Mouse (Mus musculus): ENCODE data around the gene Mindy1. TPM values are rescaled to one million over a fixed set of nuclear protein-coding genes. Genes with fewer than 3 reads are reported as not detected.

The Mindy1 gene
- total RNA-seq, 1 experiment = 48.8 TPM

GRCm38 (mm10) chr3:95298018-95298417 is 16.9 kb downstream of the Mindy1 start:
- no peaks in the 10 kb centered on the region for H3K9me3 ChIP-seq (ENCODE audit: control insufficient read depth, insufficient read depth, low read depth, low read length)
- no peak for DNase-seq (ENCODE audit: low read depth, low spot score)
- in situ Hi-C loops (cut with MboI; ENCODE audit: low sequenced_read_pairs in 2 of 2, unreplicated experiment in 2 of 2) = no loop called here
- no peak overlapping the region for H3K27ac ChIP-seq (ENCODE audit: insufficient read depth, low read depth, low read length, poor library complexity, severe bottlenecking)
- no peak overlapping the region for H3K9ac ChIP-seq (ENCODE audit: insufficient read depth, low read depth, low read length, poor library complexity, severe bottlenecking)
- H3K4me3 ChIP-seq (ENCODE audit: insufficient read depth in 1 of 2, low read depth in 1 of 2, low read length in 2 of 2, poor library complexity in 1 of 2, severe bottlenecking in 1 of 2) = no peak overlapping the region
- H3K36me3 ChIP-seq (ENCODE audit: control insufficient read depth, insufficient read depth, low read length, poor library complexity, severe bottlenecking) = peaks cover 27% of the 10 kb centered on the region
- H3K4me1 ChIP-seq (ENCODE audit: control insufficient read depth in 2 of 2, insufficient read depth in 2 of 2, low read length in 2 of 2, poor library complexity in 1 of 2) = peaks cover 0 to 24% of the 10 kb centered on the region in 2 experiments; a peak in 2 of 4 replicates
- TF ChIP-seq ZC3H11A (IDR thresholded peaks at IDR 0.05; ENCODE audit: borderline replicate concordance, low read depth, low read length) (no peak), MAFK (IDR thresholded peaks at IDR 0.05; ENCODE audit: insufficient read depth, low read depth, low read length) (no peak), ZNF384 (IDR thresholded peaks at IDR 0.05; ENCODE audit: low read depth, low read length) (no peak), HCFC1 (IDR thresholded peaks at IDR 0.05; ENCODE audit: borderline replicate concordance, insufficient read depth, low read length) (no peak)

- H3K9ac ChIP-seq (ENCODE audit: insufficient read depth, low read depth, low read length, poor library complexity, severe bottlenecking) = no peak overlapping the region
- H3K27ac ChIP-seq (ENCODE audit: insufficient read depth, low read depth, low read length, poor library complexity, severe bottlenecking) = no peak overlapping the region
- no peaks in the 10 kb centered on the region for H3K9me3 ChIP-seq (ENCODE audit: control insufficient read depth, insufficient read depth, low read depth, low read length)
- H3K4me3 ChIP-seq (ENCODE audit: insufficient read depth in 1 of 2, low read depth in 1 of 2, low read length in 2 of 2, poor library complexity in 1 of 2, severe bottlenecking in 1 of 2) = no peak overlapping the region
- no peak for TF ChIP-seq MAFK (IDR thresholded peaks at IDR 0.05; ENCODE audit: insufficient read depth, low read depth, low read length)
- TF ChIP-seq ZNF384 (IDR thresholded peaks at IDR 0.05; ENCODE audit: low read depth, low read length) = no peak
- no peak for TF ChIP-seq CHD2 (IDR thresholded peaks at IDR 0.05; ENCODE audit: low read depth, low read length)
- no peak for TF ChIP-seq ZC3H11A (IDR thresholded peaks at IDR 0.05; ENCODE audit: borderline replicate concordance, low read depth, low read length)
- no peak for TF ChIP-seq HCFC1 (IDR thresholded peaks at IDR 0.05; ENCODE audit: borderline replicate concordance, insufficient read depth, low read length)
- peaks cover 0 to 3% of the 10 kb centered on the region in 2 experiments; a peak in 1 of 4 replicates for H3K4me1 ChIP-seq (ENCODE audit: control insufficient read depth in 2 of 2, insufficient read depth in 2 of 2, low read length in 2 of 2, poor library complexity in 1 of 2)
- in situ Hi-C loops (cut with MboI; ENCODE audit: low sequenced_read_pairs in 2 of 2, unreplicated experiment in 2 of 2) = no loop called here
- no peak for DNase-seq (ENCODE audit: low read depth, low spot score)
- H3K36me3 ChIP-seq (ENCODE audit: control insufficient read depth, insufficient read depth, low read length, poor library complexity, severe bottlenecking) = peaks cover 2% of the 10 kb centered on the region; the same call in 1 of the 2 replicates
Observed at GRCm38 (mm10) chr3:95301204-95301796, 20.2 kb downstream of the Mindy1 start.

- no peak for DNase-seq (ENCODE audit: low read depth, low spot score)
- peaks cover 8% of the 10 kb centered on the region; the same call in 1 of the 2 replicates for H3K9me3 ChIP-seq (ENCODE audit: control insufficient read depth, insufficient read depth, low read depth, low read length)
- no peak overlapping the region for H3K27ac ChIP-seq (ENCODE audit: insufficient read depth, low read depth, low read length, poor library complexity, severe bottlenecking)
- H3K4me3 ChIP-seq (ENCODE audit: insufficient read depth in 1 of 2, low read depth in 1 of 2, low read length in 2 of 2, poor library complexity in 1 of 2, severe bottlenecking in 1 of 2) = no peak overlapping the region
- in situ Hi-C loops (cut with MboI; ENCODE audit: low sequenced_read_pairs in 2 of 2, unreplicated experiment in 2 of 2) = no loop called here
- no peaks in the 10 kb centered on the region for H3K4me1 ChIP-seq (ENCODE audit: control insufficient read depth in 2 of 2, insufficient read depth in 2 of 2, low read length in 2 of 2, poor library complexity in 1 of 2)
- TF ChIP-seq CHD2 (IDR thresholded peaks at IDR 0.05; ENCODE audit: low read depth, low read length) (no peak), HCFC1 (IDR thresholded peaks at IDR 0.05; ENCODE audit: borderline replicate concordance, insufficient read depth, low read length) (no peak), ZC3H11A (IDR thresholded peaks at IDR 0.05; ENCODE audit: borderline replicate concordance, low read depth, low read length) (no peak), MAFK (IDR thresholded peaks at IDR 0.05; ENCODE audit: insufficient read depth, low read depth, low read length) (no peak), ZNF384 (IDR thresholded peaks at IDR 0.05; ENCODE audit: low read depth, low read length) (no peak)
- H3K9ac ChIP-seq (ENCODE audit: insufficient read depth, low read depth, low read length, poor library complexity, severe bottlenecking) = no peak overlapping the region
- H3K36me3 ChIP-seq (ENCODE audit: control insufficient read depth, insufficient read depth, low read length, poor library complexity, severe bottlenecking) = no peaks in the 10 kb centered on the region
Observed at GRCm38 (mm10) chr3:95306244-95306643, 25.1 kb downstream of the Mindy1 start.

- H3K27ac ChIP-seq (ENCODE audit: insufficient read depth, low read depth, low read length, poor library complexity, severe bottlenecking) = no peak within 1 kb of the TSS; the same call in 1 of the 2 replicates
- no peaks in the 10 kb centered on the region for H3K36me3 ChIP-seq (ENCODE audit: control insufficient read depth, insufficient read depth, low read length, poor library complexity, severe bottlenecking)
- no peak for DNase-seq (ENCODE audit: low read depth, low spot score)
- no peaks in the 10 kb centered on the region for H3K4me1 ChIP-seq (ENCODE audit: control insufficient read depth in 2 of 2, insufficient read depth in 2 of 2, low read length in 2 of 2, poor library complexity in 1 of 2)
- H3K4me3 ChIP-seq (ENCODE audit: insufficient read depth in 1 of 2, low read depth in 1 of 2, low read length in 2 of 2, poor library complexity in 1 of 2, severe bottlenecking in 1 of 2) = no peak within 1 kb of the TSS
- peaks cover 8% of the 10 kb centered on the region; the same call in 1 of the 2 replicates for H3K9me3 ChIP-seq (ENCODE audit: control insufficient read depth, insufficient read depth, low read depth, low read length)
- TF ChIP-seq MAFK (IDR thresholded peaks at IDR 0.05; ENCODE audit: insufficient read depth, low read depth, low read length) = no peak
- no peak for TF ChIP-seq ZC3H11A (IDR thresholded peaks at IDR 0.05; ENCODE audit: borderline replicate concordance, low read depth, low read length)
- no peak for TF ChIP-seq HCFC1 (IDR thresholded peaks at IDR 0.05; ENCODE audit: borderline replicate concordance, insufficient read depth, low read length)
- TF ChIP-seq CHD2 (IDR thresholded peaks at IDR 0.05; ENCODE audit: low read depth, low read length) = no peak
- TF ChIP-seq ZNF384 (IDR thresholded peaks at IDR 0.05; ENCODE audit: low read depth, low read length) = no peak
- in situ Hi-C loops (cut with MboI; ENCODE audit: low sequenced_read_pairs in 2 of 2, unreplicated experiment in 2 of 2) = no loop called here
- H3K9ac ChIP-seq (ENCODE audit: insufficient read depth, low read depth, low read length, poor library complexity, severe bottlenecking) = no peak within 1 kb of the TSS
Observed at GRCm38 (mm10) chr3:95307100-95307499, 26.0 kb downstream of the Mindy1 start, which contains the start of gene Anxa9. Gene Anxa9 (minus strand): TSS chr3:95307176.

All from ES-E14 (cell line).